In the genomic region with DNA sequence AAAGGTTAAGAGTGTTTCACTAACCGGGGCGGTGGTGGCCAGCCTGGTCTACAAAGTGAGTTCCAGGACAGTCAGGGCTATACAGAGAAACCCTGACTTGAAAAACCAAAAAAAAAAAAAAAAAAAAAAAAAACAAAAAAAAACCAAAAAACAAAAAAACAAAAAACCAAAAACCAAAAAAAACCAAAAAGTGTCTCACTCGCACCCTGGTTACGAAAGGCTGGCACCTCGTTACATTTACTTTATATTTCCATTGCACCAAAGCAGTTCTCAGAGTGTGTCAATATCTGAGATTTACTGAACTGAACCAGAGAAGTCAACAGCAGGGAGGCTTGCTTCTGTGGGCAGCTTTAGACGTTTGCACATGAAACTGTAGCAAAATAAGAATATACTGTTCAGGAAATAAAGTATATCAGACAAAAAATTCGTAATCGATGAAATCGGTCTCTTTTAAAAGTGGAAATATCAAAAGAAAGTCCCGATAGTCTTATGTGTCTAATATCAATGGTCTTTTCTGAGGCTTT, we compare ENCODE assay signal across 8 mouse cellular contexts. TPM values are rescaled to one million over a fixed set of nuclear protein-coding genes. Genes with fewer than 3 reads are reported as not detected.
DNase-seq lines count a peak whose midpoint lies in the region; ATAC-seq and TF ChIP-seq lines count a peak whose summit lies in the region.

No protein-coding gene starts in this region.

- WGBS in kidney, postnatal 0 days: 34% methylated on average over 10 of the region's 10 CpGs
- 35% methylated on average over 10 of the region's 10 CpGs for WGBS in hindbrain, embryonic 16.5 days
- 35% methylated on average over 10 of the region's 10 CpGs for WGBS in midbrain, embryonic 16.5 days

- ATAC-seq in kidney, postnatal 0 days (replicated peaks; ENCODE audit: low FRiP score, low read depth): no peak
- peak; percentile 6; the same call in 1 of the 2 replicates for ATAC-seq in hindbrain, embryonic 16.5 days
- no peak for ATAC-seq in midbrain, embryonic 16.5 days

- no peak overlapping the region for H3K27ac ChIP-seq in kidney, postnatal 0 days
- H3K27ac ChIP-seq in brown adipose tissue, adult 24 weeks (replicated peaks; ENCODE audit: low read depth, low read length): no peak overlapping the region
- H3K27ac ChIP-seq in hindbrain, embryonic 16.5 days (ENCODE audit: low read depth, low read length): peak overlapping the region; percentile 87; the same call in 1 of the 2 replicates
- H3K27ac ChIP-seq in midbrain, embryonic 16.5 days (ENCODE audit: low read length): peak overlapping the region; percentile 89

- H3K36me3 ChIP-seq in kidney, postnatal 0 days (ENCODE audit: insufficient read depth, low read length): no peaks in the 10 kb centered on the region
- H3K36me3 ChIP-seq in hindbrain, embryonic 16.5 days (ENCODE audit: control insufficient read depth, insufficient read depth, low read length): no peaks in the 10 kb centered on the region
- no peaks in the 10 kb centered on the region for H3K36me3 ChIP-seq in midbrain, embryonic 16.5 days (ENCODE audit: control insufficient read depth, insufficient read depth, low read length)

- H3K9ac ChIP-seq in kidney, postnatal 0 days (ENCODE audit: low read depth, low read length): peak overlapping the region; percentile 98; the same call in 1 of the 2 replicates
- H3K9ac ChIP-seq in hindbrain, embryonic 16.5 days (ENCODE audit: low read depth, low read length): no peak overlapping the region; the same call in 1 of the 2 replicates
- H3K9ac ChIP-seq in midbrain, embryonic 16.5 days (ENCODE audit: low read depth, low read length): 0 out of 2 replicates have a peak overlapping the region, but pooled peaks have one; percentile 44

- no peak for DNase-seq in kidney, postnatal 0 days (ENCODE audit: low spot score)
- DNase-seq in kidney, postnatal 36 days: no peak
- DNase-seq in spleen, postnatal 4 days (ENCODE audit: low spot score in 2 of 2): no peak
- no peak for DNase-seq in urinary bladder, postnatal 10 days (ENCODE audit: low spot score)
- no peak for DNase-seq in left cerebral cortex, adult 11 months (ENCODE audit: low spot score)

- TF ChIP-seq CTCF in kidney, postnatal 0 days (IDR thresholded peaks at IDR 0.05; ENCODE audit: low read depth): no peak

- H3K9me3 ChIP-seq in kidney, postnatal 0 days (replicated peaks; ENCODE audit: low read length): no peaks in the 10 kb centered on the region
- H3K9me3 ChIP-seq in hindbrain, embryonic 16.5 days (ENCODE audit: control insufficient read depth, low read length): no peaks in the 10 kb centered on the region
- no peaks in the 10 kb centered on the region for H3K9me3 ChIP-seq in midbrain, embryonic 16.5 days (replicated peaks; ENCODE audit: control insufficient read depth, low read length, poor library complexity, severe bottlenecking)

- peak overlapping the region; percentile 99 for H3K4me3 ChIP-seq in kidney, postnatal 0 days (replicated peaks; ENCODE audit: low read depth, low read length)
- peak overlapping the region; percentile 11; the same call in 1 of the 2 replicates for H3K4me3 ChIP-seq in brown adipose tissue, adult 24 weeks (ENCODE audit: insufficient read depth, low read depth, low read length)
- H3K4me3 ChIP-seq in hindbrain, embryonic 16.5 days (ENCODE audit: low read length): peak overlapping the region; percentile 63
- H3K4me3 ChIP-seq in midbrain, embryonic 16.5 days (ENCODE audit: low read depth, low read length): peak overlapping the region; percentile 97

- no peaks in the 10 kb centered on the region for H3K27me3 ChIP-seq in kidney, postnatal 0 days (ENCODE audit: insufficient read depth, low read length)
- no peaks in the 10 kb centered on the region for H3K27me3 ChIP-seq in hindbrain, embryonic 16.5 days (replicated peaks; ENCODE audit: control insufficient read depth, insufficient read depth, low read length)
- no peaks in the 10 kb centered on the region for H3K27me3 ChIP-seq in midbrain, embryonic 16.5 days (ENCODE audit: control insufficient read depth, insufficient read depth, low read depth, low read length)

- H3K4me2 ChIP-seq in kidney, postnatal 0 days (ENCODE audit: low read length): peak overlapping the region; percentile 88
- H3K4me2 ChIP-seq in hindbrain, embryonic 16.5 days (ENCODE audit: low read length): peak overlapping the region; percentile 96
- H3K4me2 ChIP-seq in midbrain, embryonic 16.5 days (ENCODE audit: low read length): peak overlapping the region; percentile 52

- H3K4me1 ChIP-seq in kidney, postnatal 0 days (replicated peaks; ENCODE audit: insufficient read depth, low read length): no peaks in the 10 kb centered on the region
- peaks cover 3% of the 10 kb centered on the region for H3K4me1 ChIP-seq in brown adipose tissue, adult 24 weeks (ENCODE audit: control insufficient read depth, insufficient read depth, insufficient read length, low read length)
- peaks cover 11% of the 10 kb centered on the region for H3K4me1 ChIP-seq in hindbrain, embryonic 16.5 days (ENCODE audit: control insufficient read depth, insufficient read depth, low read depth, low read length)
- H3K4me1 ChIP-seq in midbrain, embryonic 16.5 days (ENCODE audit: control insufficient read depth, insufficient read depth, low read length): peaks cover 9% of the 10 kb centered on the region

RNA-seq across cellular contexts. Expression of gene Rptor, which starts 0.5 kb away (rescaled TPM):
- 6.8 and 7.1 TPM in 2 replicates for polyA plus RNA-seq in kidney, postnatal 0 days (2015; fragmentation: Nextera tagmentation; extraction: Ambion mirVana)
- polyA plus RNA-seq in brown adipose tissue, adult 24 weeks (2012; ENCODE audit: insufficient read depth, insufficient read length, missing spikeins): 17.4 and 24.5 TPM in 2 replicates
- 8.5 and 10.1 TPM in 2 replicates for polyA plus RNA-seq in hindbrain, embryonic 16.5 days (2015; fragmentation: Nextera tagmentation; extraction: Ambion mirVana)
- polyA plus RNA-seq in midbrain, embryonic 16.5 days (2015; fragmentation: Nextera tagmentation; extraction: Ambion mirVana): 9.9 and 10.4 TPM in 2 replicates

RNA-seq across cellular contexts. Expression of gene Nptx1, which starts 54.7 kb away (rescaled TPM):
- polyA plus RNA-seq in kidney, postnatal 0 days (2015; fragmentation: Nextera tagmentation; extraction: Ambion mirVana): 0.18 and 0.21 TPM in 2 replicates
- not detected in 2 replicates for polyA plus RNA-seq in brown adipose tissue, adult 24 weeks (2012; ENCODE audit: insufficient read depth, insufficient read length, missing spikeins)
- polyA plus RNA-seq in hindbrain, embryonic 16.5 days (2015; fragmentation: Nextera tagmentation; extraction: Ambion mirVana): 15.6 and 22.4 TPM in 2 replicates
- polyA plus RNA-seq in midbrain, embryonic 16.5 days (2015; fragmentation: Nextera tagmentation; extraction: Ambion mirVana): 12.4 and 12.6 TPM in 2 replicates

Comparison
In these comparisons a context has a peak if more than half of its experiments do, and no peak if none do; other contexts are left out.
1. H3K27ac ChIP-seq: peak in hindbrain, embryonic 16.5 days (single experiment) and midbrain, embryonic 16.5 days (single experiment); none in kidney, postnatal 0 days (single experiment) and brown adipose tissue, adult 24 weeks (single experiment).
2. H3K4me3 ChIP-seq: peak in every context shown above with its lines; median percentile 99 in kidney, postnatal 0 days; 97 in midbrain, embryonic 16.5 days; 63 in hindbrain, embryonic 16.5 days; 11 in brown adipose tissue, adult 24 weeks.
3. RNA of gene Nptx1, which starts 54.7 kb away (polyA plus RNA-seq): 15.6 to 22.4 TPM in hindbrain, embryonic 16.5 days and 12.4 to 12.6 TPM in midbrain, embryonic 16.5 days; 0.18 to 0.21 TPM in kidney, postnatal 0 days and not detected in brown adipose tissue, adult 24 weeks; every median in the first group is over 10 times any median in the second.
4. Peak in every context shown above with its lines, with median percentiles within 50 percentile points of each other: H3K4me2 ChIP-seq.